Mouse (Mus musculus): Measurements from ENCODE around the gene Bbx.

DNA sequence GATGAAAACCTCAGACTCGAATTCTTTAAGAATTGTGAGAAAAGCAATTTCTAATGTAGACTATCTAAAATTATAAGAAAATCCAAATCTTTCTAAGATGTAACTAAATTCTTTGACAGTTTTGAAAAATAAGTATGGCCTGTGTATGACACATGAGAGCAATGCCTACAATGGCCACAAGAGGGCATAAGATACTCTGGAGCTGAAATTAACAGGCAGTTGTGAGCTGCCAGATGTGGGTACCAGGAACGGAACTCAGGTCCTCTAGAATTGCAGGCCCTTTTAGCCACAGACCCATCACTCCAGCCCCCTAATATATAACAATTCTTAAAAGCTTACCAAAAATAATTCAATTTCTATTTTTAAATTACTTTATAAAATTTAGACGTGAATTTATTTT, 57.6 kb downstream of the Bbx start:
- peak; percentile 47; the same call in 1 of the 2 replicates for TF ChIP-seq CTCF (IDR thresholded peaks at IDR 0.05; ENCODE audit: borderline replicate concordance, extremely low read depth, insufficient read depth, insufficient read length)
- TF ChIP-seq POLR2A (IDR thresholded peaks at IDR 0.05; ENCODE audit: borderline replicate concordance, extremely low read depth, insufficient read depth, insufficient read length, poor library complexity, severe bottlenecking): no peak
